Mouse (Mus musculus): Measurements from ENCODE around the gene Cxcl15. TPM values are rescaled to one million over a fixed set of nuclear protein-coding genes. Genes with fewer than 3 reads are reported as not detected.
"Not testable (repeated sequence)": the region's sequence is repeated elsewhere in the genome, so short reads cannot be mapped to it uniquely, and the experiment has no call there.

The Cxcl15 gene
- polyA plus RNA-seq, 1 experiment = not detected

DNA sequence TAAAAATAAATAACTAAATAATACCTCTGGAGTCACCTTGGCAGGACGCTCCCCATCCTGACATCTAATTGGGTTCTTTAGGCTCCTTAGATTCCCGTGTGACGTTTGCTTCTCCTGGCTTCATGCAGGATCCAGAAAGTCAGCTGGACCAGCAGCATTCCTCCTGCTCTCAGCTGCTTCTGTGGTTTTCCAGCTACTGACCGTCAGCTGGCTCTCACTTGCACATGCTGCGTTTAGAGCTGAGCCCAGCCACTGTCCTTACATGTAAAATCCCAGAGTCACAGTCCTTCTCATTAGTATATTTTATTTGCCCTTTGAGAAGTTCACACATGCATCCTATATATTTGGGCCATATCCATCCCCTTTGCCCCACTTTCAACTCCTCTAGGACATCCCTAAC lies 44.2 kb downstream of the Cxcl15 start:
- no peak overlapping the region for H3K27ac ChIP-seq (ENCODE audit: control insufficient read depth, insufficient read depth, low read depth, low read length)
- H3K4me3 ChIP-seq (ENCODE audit: control insufficient read depth, low read depth, low read length) = no peak overlapping the region
- TF ChIP-seq POLR2A (IDR thresholded peaks at IDR 0.05; ENCODE audit: control insufficient read depth, low read depth, low read length) (no peak), CTCF (IDR thresholded peaks at IDR 0.05; ENCODE audit: control insufficient read depth, insufficient read depth, insufficient replicate concordance, low read depth, low read length) (no peak)
- no peaks in the 10 kb centered on the region for H3K4me1 ChIP-seq (ENCODE audit: control insufficient read depth, insufficient read depth, low read length)
- H3K27me3 ChIP-seq (ENCODE audit: control insufficient read depth, insufficient read depth, low read length) = no peaks in the 10 kb centered on the region
- H3K36me3 ChIP-seq (ENCODE audit: control insufficient read depth, insufficient read depth, low read length) = no peaks in the 10 kb centered on the region

DNA sequence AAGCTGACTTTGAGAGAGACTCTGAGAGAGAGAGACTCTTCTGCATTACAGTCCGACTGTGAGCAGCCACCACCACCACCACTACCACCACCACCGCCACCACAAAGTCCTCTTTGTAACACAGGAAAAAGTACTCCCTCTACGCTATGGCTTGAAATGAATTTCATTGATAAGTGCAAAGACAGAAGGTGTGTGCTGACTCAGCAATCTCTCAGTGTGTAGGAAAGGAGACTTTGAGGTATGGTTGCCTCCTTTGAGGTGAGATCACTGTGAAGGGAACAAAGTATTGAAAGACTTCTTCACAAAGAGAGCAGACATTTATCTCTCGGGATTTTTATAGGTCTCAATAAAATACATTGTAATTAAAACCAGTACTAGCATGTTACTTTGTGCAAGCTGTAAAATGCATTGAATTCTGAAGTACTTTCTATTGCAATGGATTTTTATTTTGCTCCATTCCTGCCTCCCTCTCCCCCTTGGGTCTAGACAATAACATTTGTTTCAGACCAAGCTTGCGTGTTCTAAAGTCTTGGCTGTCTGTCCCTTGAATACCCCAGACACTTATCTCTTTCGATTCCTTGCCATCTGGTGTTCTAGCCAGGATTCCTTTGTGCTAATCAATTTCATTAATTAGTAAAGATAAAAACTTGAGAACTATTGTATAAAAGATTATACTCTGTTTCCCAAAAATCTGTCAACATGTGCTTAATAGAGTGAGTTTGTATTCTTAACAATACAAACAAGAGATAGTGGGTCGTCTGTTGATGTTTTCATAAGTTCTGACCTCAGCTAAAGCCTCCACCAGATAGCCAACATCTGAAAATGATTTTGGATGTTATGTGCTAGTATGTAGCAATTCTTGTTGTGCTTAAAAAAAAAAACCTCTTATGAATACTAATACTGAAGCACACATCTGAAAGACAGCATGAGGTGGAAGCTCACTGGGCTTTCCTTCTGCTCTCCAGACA lies 46.9 kb downstream of the Cxcl15 start:
- H3K36me3 ChIP-seq (ENCODE audit: control insufficient read depth, insufficient read depth, low read length) = no peaks in the 10 kb centered on the region
- no peaks in the 10 kb centered on the region for H3K4me1 ChIP-seq (ENCODE audit: control insufficient read depth, insufficient read depth, low read length)
- H3K27me3 ChIP-seq (ENCODE audit: control insufficient read depth, insufficient read depth, low read length) = no peaks in the 10 kb centered on the region
- TF ChIP-seq POLR2A (IDR thresholded peaks at IDR 0.05; ENCODE audit: control insufficient read depth, low read depth, low read length) = no peak
- TF ChIP-seq CTCF (IDR thresholded peaks at IDR 0.05; ENCODE audit: control insufficient read depth, insufficient read depth, insufficient replicate concordance, low read depth, low read length) = no peak
- no peak overlapping the region for H3K4me3 ChIP-seq (ENCODE audit: control insufficient read depth, low read depth, low read length)
- no peak overlapping the region for H3K27ac ChIP-seq (ENCODE audit: control insufficient read depth, insufficient read depth, low read depth, low read length)

DNA sequence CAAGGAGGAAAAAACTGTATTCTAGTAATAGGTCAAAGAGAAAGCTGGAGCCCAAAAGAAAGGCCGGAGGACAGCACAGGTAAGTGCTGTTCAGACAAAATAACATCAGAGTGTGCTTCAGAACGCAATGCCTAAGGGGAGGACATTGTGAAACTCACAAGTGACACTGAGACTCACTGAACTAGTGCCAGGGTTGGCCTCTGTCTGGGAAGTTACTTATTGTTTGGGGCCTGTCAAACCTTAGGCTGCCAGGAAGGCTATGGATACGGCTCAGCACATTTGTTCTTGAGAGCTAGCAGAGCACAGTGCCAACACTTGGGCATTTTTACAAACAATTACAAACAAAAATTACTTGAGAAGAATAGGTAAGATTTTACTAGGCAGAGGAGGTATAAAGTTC lies 49.6 kb downstream of the Cxcl15 start:
- Histone ChIP-seq H3K4me3 (ENCODE audit: control insufficient read depth, low read depth, low read length) (no peak overlapping the region), H3K36me3 (ENCODE audit: control insufficient read depth, insufficient read depth, low read length) (no peaks in the 10 kb centered on the region), H3K4me1 (ENCODE audit: control insufficient read depth, insufficient read depth, low read length) (no peaks in the 10 kb centered on the region), H3K27me3 (ENCODE audit: control insufficient read depth, insufficient read depth, low read length) (no peaks in the 10 kb centered on the region), H3K27ac (ENCODE audit: control insufficient read depth, insufficient read depth, low read depth, low read length) (no peak overlapping the region)
- TF ChIP-seq CTCF (IDR thresholded peaks at IDR 0.05; ENCODE audit: control insufficient read depth, insufficient read depth, insufficient replicate concordance, low read depth, low read length) (no peak), POLR2A (IDR thresholded peaks at IDR 0.05; ENCODE audit: control insufficient read depth, low read depth, low read length) (no peak)

DNA sequence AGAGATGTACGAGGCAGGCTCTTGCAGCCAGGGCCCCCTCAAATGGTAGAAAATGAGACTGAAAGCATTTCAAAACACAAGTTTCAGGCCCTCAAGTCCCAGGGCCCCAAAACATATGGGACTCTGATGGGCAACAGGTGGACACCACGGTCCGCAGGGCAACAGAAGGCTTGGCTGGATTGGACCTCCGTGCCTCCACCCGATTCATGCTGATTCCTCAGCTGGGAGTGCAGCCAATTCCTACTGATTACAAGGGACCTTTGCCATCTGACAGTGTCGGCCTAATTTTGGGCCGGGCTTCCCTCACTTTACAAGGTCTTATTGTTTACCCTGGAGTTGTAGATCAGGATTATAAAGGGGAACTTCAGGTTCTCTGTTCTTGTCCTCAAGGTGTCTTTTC lies 55.8 kb downstream of the Cxcl15 start:
- not testable (repeated sequence) for H3K4me1 ChIP-seq (ENCODE audit: control insufficient read depth, insufficient read depth, low read length); H3K36me3 ChIP-seq (ENCODE audit: control insufficient read depth, insufficient read depth, low read length); H3K27ac ChIP-seq (ENCODE audit: control insufficient read depth, insufficient read depth, low read depth, low read length); H3K27me3 ChIP-seq (ENCODE audit: control insufficient read depth, insufficient read depth, low read length); H3K4me3 ChIP-seq (ENCODE audit: control insufficient read depth, low read depth, low read length)

DNA sequence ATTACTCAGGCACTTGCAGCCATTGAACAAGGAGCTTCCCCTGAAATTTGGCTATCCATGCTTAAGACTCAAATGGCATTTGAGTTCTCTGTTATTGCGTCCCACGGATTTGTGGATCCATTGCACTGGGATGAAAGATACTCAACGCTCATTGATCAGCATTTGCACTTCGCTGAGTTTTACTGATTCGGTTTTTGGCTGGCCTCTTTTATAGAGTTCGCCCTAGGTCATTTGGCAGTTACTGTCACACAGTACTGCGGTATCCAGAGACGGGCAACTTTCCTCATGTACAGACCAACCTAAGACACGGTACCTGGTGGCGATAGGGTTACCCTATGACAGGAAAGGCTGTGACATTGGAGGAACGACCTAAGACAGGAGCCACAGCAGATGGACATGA lies 57.1 kb downstream of the Cxcl15 start:
- H3K4me3 ChIP-seq (ENCODE audit: control insufficient read depth, low read depth, low read length); H3K36me3 ChIP-seq (ENCODE audit: control insufficient read depth, insufficient read depth, low read length); H3K27ac ChIP-seq (ENCODE audit: control insufficient read depth, insufficient read depth, low read depth, low read length); H3K4me1 ChIP-seq (ENCODE audit: control insufficient read depth, insufficient read depth, low read length); H3K27me3 ChIP-seq (ENCODE audit: control insufficient read depth, insufficient read depth, low read length): not testable (repeated sequence)

Other genes with a start within 250 kb of the Cxcl15 start
- 0.12 TPM in 1 of 2 replicates, not detected in the other for gene 5830473C10Rik, start 233.4 kb upstream of the Cxcl15 start, polyA plus RNA-seq (2012; rRNA removed)
- gene Rassf6, start 153.9 kb upstream of the Cxcl15 start, polyA plus RNA-seq (2012; rRNA removed) = 0.24 and 0.42 TPM in 2 replicates
- not detected in 2 replicates for gene Cxcl5, start 35.2 kb upstream of the Cxcl15 start, polyA plus RNA-seq (2012; rRNA removed)
- 0.10 TPM in 1 of 2 replicates, not detected in the other for gene Ppbp, start 26.0 kb upstream of the Cxcl15 start, polyA plus RNA-seq (2012; rRNA removed)
- gene Pf4, start 22.1 kb upstream of the Cxcl15 start, polyA plus RNA-seq (2012; rRNA removed) = 4.8 and 6.2 TPM in 2 replicates
- not detected in 2 replicates for gene Cxcl3, start 8.4 kb upstream of the Cxcl15 start, polyA plus RNA-seq (2012; rRNA removed)
- gene Cxcl1, start 96.7 kb downstream of the Cxcl15 start, polyA plus RNA-seq (2012; rRNA removed) = 0.24 and 0.36 TPM in 2 replicates
- not detected in 2 replicates for gene Cxcl2, start 109.3 kb downstream of the Cxcl15 start, polyA plus RNA-seq (2012; rRNA removed)
- gene Mthfd2l, start 136.6 kb downstream of the Cxcl15 start, polyA plus RNA-seq (2012; rRNA removed) = 4.7 and 5.6 TPM in 2 replicates
- 0.23 and 0.40 TPM in 2 replicates for gene Epgn, start 232.9 kb downstream of the Cxcl15 start, polyA plus RNA-seq (2012; rRNA removed)

Measured in testis, adult 2 months (tissue).